Mouse (Mus musculus): ENCODE data around the gene Cd300c. TPM values are rescaled to one million over a fixed set of nuclear protein-coding genes. Genes with fewer than 3 reads are reported as not detected.

Gene Cd300c
- total RNA-seq, 2 experiments from 2014 or later: not detected

Other genes with a start within 250 kb of the Cd300c start
- gene Dnaic2, start 241.7 kb downstream of the Cd300c start, total RNA-seq (2021): 1 to 10 TPM; 1.0 to 1.1 TPM
- 1 to 10 TPM; 3.2 to 4.2 TPM for gene Kif19a, start 203.8 kb downstream of the Cd300c start, total RNA-seq (2021)
- 1 to 10 TPM; 2.2 to 2.5 TPM for gene Btbd17, start 173.2 kb downstream of the Cd300c start, total RNA-seq (2021)
- not detected for gene Gpr142, start 170.2 kb downstream of the Cd300c start, total RNA-seq (2021)
- gene Gprc5c, start 118.0 kb downstream of the Cd300c start, total RNA-seq (2021): 10 to 100 TPM; 58.5 to 63.6 TPM
- gene Cd300a, start 79.1 kb downstream of the Cd300c start, total RNA-seq (2021): 1 to 10 TPM; 1.1 to 1.2 TPM
- gene Cd300lb, start 34.8 kb downstream of the Cd300c start, total RNA-seq (2021): under 1 TPM; 0.35 to 0.47 TPM
- under 1 TPM; 0.34 to 0.47 TPM for gene Cd300ld, start 20.8 kb upstream of the Cd300c start, total RNA-seq (2021)
- 1 to 10 TPM in 1 of 2 experiments, under 1 TPM in 1; 0.96 to 1.4 TPM for gene Cd300c2, start 32.7 kb upstream of the Cd300c start, total RNA-seq (2021)
- gene Cd300ld2, start 47.0 kb upstream of the Cd300c start, total RNA-seq (2021): under 1 TPM in 1 of 2 experiments, not detected in 1; 0.56 TPM
- under 1 TPM in 1 of 2 experiments, not detected in 1; 0.43 TPM for gene Cd300ld4, start 57.9 kb upstream of the Cd300c start, total RNA-seq (2021)
- gene Cd300ld5, start 68.6 kb upstream of the Cd300c start, total RNA-seq (2021): 1 to 10 TPM; 1.4 to 4.7 TPM
- 1 to 10 TPM; 2.4 to 3.7 TPM for gene Cd300ld3, start 79.3 kb upstream of the Cd300c start, total RNA-seq (2021)
- gene Cd300e, start 93.0 kb upstream of the Cd300c start, total RNA-seq (2021): not detected
- under 1 TPM; 0.21 to 0.77 TPM for gene Rab37, start 122.3 kb upstream of the Cd300c start, total RNA-seq (2021)
- under 1 TPM in 1 of 2 experiments, not detected in 1; 0.34 TPM for gene Cd300lf, start 164.8 kb upstream of the Cd300c start, total RNA-seq (2021)
- gene Slc9a3r1, start 194.2 kb upstream of the Cd300c start, total RNA-seq (2021): 1 to 10 TPM; 6.5 to 8.3 TPM
- gene Tmem104, start 218.3 kb upstream of the Cd300c start, total RNA-seq (2021): 1 to 10 TPM; 3.9 to 6.4 TPM
- gene Nat9, start 218.7 kb upstream of the Cd300c start, total RNA-seq (2021): 10 to 100 TPM; 13.7 to 14.8 TPM

Data from gastrocnemius, postnatal 10 days (tissue).